Mouse (Mus musculus): ENCODE data around the gene Parp9.
A peak's percentile ranks its signal among the peaks of the same experiment; 100 is the strongest.
"Not testable (repeated sequence)": the region's sequence is repeated elsewhere in the genome, so short reads cannot be mapped to it uniquely, and the experiment has no call there.

The Parp9 gene

DNA sequence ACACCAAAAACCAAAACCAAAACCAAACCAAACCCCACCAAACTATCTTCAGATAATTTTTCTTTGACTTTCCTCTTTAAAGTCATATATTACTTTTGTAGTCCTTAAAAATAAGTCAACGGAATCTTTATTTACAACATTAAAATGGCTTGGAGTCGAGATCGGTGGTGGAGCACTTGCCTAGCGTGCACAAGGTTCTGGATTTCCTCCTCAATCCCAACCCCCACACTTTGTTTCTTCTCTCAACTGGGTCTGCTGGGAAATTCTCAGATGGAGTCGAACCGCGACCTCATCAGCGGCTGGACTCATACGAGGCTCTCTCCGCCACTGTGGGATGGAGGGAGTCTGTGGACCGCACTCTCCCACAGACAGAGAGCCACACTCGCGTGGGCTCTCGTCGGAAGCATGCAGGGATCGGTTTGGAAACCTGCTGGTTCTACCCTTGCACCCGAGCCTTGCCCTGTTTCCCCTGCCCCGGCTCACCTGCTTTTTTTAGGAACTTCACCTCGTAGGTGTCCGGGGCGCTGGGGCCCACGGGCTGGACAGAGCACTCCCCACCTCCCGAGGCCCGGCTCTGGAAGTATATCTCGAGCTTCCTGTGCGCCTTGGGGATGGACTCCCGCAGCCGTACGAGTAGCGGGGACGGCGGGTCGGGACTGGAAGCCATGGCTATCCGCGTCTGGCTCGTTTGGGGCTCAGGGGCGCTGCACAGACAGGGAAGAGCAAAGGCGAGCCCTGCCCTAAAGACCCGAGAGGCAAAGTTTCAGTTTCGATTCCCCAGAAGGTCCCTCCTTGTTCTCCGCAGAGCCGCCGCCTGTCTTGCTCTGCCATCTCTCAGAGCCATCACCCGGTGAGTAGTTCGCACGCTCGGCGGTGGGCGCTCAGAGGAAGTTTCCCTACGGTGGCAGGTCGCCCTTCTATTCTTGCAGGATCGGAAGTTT, at the start of gene Parp9, which contains the start of gene Dtx3l:
Parp9 (plus strand) TSS at position 260 of the 941 bp plus-strand sequence.
Dtx3l (minus strand) TSS at position 941 of the 941 bp plus-strand sequence.
- peak; percentile 47 to 62 for DNase-seq (ENCODE audit: low spot score in 2 of 2)

DNA sequence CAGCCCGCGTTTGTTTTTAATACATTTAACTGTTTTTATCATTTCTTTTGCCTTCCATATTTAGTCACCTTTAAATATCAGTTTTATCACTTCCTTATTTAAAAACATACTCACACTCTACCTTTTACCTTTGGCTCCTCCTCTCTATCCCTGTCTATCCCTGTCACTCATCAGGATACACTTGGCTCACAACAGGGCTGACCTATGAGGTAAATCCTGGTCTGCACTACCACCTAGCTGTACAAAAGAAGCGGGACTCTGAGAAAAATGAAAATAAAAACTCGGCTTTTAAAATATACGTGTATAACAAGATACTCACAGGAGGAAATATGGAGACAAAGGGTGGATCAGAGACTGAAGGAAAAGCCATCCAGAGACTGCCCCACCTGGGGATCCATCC, 49.4 kb upstream of the Parp9 start:
- DNase-seq (ENCODE audit: low spot score in 2 of 2): no peak

DNA sequence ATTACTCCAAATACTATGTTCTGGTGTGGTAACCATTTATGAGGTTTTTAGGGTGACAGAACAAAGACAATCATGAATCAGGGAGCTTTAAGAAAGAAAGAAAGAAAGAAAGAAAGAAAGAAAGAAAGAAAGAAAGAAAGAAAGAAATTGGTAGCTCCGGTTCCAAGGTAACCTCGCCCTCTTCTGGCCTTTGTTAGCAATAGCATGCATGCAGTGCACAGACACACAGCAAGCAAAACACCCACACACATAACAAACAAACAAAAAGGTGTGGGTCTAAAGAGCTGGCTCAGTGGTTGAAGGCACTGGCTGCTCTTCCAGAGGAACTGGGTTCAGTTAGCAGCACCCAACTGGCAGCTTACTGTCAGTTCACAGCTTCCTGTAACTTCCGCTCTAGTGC, 47.6 kb upstream of the Parp9 start:
- no peak for DNase-seq (ENCODE audit: low spot score in 2 of 2)

DNA sequence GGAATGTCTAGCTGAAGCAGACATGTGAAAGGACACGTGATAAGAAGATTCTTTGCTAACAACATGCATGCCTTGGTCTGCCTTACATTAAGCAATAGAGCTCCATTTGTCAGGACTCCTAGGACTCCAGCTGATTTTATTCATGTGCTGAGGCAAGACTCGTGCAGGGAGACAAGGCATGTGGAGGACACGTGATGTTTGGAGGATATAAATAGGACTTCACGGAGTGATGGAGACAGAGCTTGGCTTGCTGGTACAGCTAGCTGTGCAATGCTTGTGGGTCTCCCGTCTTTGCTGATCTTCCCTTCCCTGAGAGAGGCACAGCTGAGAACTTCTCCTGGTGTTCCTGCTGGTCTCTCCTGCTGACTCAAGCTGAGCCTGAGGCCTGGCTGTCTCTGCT, 46.7 kb upstream of the Parp9 start:
- not testable (repeated sequence) for DNase-seq (ENCODE audit: low spot score in 2 of 2)

DNA sequence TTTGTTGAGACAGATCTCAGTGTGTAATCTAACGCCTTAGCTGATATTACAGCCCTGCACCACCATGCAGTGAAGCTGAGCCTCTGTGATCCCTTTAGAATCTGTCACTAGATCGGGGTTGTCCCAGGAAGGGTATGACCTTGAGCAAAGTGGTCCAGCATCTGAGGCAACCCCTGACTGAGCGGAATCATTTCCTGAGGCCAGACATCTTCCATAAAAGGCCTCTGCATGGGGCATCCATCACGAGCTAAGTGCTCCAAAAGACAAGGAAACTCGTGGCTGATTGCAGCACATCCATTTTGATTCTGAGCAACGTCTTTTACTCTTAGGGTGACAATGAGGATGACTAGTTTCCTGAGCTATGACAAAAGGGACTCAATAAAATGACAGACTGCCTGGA, 43.3 kb upstream of the Parp9 start:
- DNase-seq (ENCODE audit: low spot score in 2 of 2): no peak

DNA sequence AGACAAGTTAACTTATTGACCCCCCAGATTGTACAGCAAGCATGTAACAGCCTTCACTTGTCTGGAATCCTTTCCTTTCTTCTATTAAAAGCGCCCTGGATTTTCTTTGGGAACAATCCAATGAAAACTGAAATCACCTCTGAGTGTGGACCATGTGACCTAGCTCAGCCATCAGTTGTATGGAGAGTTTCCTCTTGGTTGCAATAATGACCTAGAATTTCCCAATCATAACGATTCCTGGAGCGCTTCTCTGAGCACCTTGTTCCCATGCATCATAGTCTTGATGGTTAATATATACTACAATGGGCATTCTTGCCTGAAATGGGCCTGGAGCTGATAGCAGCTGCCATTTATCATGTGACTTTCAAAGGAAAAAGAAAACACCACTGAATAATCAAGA, 37.7 kb upstream of the Parp9 start:
- DNase-seq (ENCODE audit: low spot score in 2 of 2): no peak

DNA sequence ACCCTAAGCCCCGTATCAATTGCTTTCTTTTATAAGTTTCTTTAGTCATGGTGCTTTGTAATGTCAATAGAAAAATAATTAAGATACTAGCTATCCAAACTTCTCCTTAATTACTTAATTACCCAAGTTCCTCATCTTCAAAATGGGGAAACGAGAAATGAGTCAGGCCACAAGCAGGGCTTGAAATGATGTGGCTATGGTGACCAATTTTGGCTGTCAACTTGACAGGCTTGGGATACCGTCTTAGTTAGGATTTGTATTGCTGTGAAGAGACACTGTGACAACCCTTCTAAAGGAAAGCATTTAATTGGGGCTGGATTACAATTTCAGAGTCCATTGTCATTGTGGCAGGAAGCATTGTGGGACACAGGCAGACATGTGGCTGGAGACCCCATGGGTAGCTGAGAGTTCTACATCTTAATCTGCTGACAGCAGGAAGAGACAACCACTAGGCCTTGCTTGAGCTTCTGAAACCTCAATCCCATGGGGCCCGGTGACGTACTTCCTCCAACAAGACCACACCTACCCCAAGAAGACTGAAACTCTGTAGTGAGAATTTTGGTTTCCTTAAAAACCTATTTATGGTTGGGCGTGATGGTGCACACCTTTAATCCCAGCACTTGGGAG, 35.1 kb upstream of the Parp9 start:
- DNase-seq (ENCODE audit: low spot score in 2 of 2): no peak

DNA sequence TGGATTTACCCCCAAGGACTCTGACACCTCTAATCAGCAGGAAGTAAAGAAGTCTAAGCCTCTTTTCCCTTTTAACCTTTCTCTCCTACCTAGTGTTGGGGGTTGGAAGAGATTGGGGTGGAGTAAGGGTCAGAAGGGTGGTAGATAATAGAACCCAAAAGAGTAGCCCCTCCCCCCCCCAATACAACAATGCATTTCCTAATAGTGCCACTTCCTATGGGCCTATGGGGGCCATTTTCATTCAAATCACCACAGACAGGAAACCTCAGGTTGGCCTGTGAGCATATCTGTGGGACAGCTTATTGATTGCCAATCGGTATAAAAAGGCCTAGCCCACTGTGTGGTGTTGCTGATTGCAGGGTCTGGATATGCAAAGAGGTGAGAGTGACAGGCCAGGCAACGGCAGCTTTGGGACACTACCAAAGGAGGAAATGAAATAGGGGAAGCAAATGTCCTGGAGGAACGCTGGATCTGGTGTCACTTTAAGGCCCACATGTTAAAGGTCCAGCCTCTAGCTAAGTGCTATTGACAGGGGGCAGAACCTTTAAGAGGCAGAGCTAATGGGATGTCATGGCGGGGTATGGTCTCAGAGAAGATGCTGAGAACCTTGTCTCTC, 34.0 kb upstream of the Parp9 start:
- no peak for DNase-seq (ENCODE audit: low spot score in 2 of 2)

DNA sequence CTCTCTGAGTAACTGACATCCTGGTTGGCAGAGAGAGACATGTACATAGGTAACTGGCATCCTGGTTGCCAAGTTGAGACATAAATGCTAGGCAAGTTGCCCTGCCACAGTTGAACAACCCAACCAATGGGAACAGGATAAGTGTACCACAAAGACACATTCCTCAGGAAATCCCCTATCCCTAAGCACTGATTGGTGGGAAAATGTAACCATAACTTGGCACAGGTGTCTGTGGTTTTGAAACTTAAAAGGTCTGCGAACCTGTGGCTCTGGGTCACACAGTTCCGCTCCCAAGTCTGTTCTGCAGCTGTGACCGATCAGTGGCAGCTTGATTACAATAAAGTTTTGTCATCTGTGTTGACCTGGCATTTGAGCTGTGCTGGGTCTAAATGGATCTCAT, 32.9 kb upstream of the Parp9 start:
- no peak for DNase-seq (ENCODE audit: low spot score in 2 of 2)

DNA sequence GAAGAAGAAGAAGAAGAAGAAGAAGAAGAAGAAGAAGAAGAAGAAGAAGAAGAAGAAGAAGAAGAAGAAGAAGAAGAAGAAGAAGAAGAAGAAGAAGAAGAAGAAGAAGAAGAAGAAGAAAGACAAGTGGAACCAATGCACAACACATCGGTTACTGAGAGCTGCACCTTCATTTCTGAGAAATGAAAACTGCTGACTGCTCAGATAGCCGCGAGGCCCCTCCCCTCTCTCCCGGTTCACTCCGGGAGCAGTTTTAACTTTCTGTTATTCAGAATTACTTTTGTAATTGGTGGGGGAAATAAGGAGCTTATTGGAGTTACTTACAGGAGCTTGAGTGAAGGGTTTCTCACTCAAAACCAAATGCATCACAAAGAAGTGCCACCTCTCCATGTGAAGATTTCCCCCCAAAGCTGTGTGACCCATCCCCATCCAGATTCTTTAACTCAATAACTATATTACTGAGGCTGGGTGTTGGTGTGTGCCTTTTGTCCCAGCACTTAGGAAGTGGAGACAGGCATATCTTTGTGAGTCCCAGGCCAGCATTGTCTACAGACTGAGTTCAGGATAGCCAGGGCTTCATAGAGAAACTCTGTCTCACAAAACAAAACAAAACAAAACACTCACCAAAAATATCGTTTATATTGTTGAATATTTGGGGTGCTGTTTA, 32.3 kb upstream of the Parp9 start:
- DNase-seq (ENCODE audit: low spot score in 2 of 2): no peak

DNA sequence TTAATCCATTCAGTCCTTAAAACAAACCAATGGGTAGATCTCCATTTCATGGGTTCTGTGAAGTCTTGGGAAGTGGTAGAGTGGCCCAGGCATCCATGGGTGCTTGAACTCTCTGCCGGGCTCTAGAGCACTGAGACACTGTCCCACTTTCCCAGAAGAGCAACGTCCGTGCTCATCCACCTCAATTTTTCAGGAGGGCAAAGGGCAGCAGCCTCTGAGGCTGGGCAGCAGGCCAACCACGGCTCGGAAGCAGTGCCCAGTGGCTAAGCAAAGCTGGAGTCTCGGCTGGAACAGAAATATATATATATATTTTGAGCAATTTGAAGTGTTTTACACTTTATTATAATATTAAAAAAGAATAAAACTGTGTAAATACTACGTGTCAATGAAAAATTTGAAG, 31.4 kb upstream of the Parp9 start:
- DNase-seq (ENCODE audit: low spot score in 2 of 2): no peak

DNA sequence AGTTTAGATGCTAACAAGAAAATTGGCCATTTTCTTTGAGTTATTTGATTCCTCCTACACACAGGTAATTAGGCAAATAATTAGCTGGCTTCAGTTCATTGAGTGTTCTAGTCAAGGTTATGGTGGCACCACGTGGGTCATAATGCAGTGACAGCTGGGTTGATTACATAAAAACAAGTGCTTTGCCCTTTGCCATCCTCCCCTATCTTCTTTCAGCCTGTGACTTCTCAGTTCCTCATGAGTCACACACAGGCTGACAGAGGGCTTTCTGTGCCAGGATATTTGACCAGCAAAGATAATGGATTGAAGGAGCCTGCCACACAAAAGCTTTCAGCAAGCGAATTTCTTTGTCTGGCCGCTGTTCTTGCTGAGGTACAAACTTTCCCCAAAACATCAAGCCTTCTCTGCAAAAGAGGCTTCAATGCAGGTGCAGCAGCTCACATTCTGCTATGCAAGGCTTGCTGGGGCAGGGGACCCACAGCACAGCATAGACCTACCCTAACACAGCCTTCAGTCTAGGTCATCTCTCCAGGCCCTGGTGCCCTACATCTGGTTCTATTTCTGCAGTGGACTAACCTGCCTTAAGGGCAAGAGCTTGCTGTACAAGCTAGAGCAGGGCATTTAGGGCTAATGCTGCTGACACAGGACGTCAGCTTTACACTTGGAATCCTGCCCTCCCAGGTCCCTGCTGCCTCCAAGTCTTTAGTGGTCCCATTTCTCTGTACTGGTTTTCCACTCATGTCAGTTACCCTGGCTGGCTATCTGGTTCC, 30.7 kb upstream of the Parp9 start:
- no peak for DNase-seq (ENCODE audit: low spot score in 2 of 2)

DNA sequence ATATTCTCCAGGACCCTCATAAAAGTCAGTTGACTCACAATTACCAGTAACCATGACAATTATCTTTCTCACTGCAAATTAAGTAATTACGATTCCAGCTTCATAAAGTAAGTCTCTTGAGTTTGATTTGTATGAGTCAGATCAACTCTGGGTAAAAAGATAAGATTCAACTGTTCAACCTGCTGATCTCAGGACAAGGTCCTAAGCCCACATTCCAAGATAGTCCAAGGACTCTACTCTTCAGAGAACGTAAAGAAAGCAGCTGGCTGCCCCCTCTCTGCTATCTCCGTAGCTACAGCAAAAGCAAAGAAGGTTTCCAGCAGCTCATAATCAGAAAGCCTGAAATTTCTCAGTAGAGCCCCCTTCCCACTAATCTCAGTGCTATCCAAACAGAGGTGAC, 26.8 kb upstream of the Parp9 start:
- no peak for DNase-seq (ENCODE audit: low spot score in 2 of 2)

DNA sequence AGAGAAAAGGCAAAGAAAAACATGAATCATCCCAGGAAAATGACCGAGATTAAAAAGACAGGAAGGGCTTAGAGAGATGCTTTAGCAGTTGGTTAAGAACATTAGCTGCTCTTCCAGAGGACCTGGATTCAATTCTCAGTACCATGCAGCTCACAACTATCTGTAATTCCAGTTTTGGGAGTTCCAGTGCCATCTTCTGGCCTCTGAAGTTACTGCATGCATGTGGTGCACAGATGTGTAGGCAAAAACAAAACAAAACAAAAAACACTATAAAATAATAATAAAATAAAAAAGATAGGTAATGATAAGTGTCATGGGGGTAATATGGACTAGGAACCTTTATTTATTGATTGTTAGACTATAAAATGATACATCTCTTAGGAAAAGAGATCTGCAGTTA, 24.7 kb upstream of the Parp9 start:
- no peak for DNase-seq (ENCODE audit: low spot score in 2 of 2)

DNA sequence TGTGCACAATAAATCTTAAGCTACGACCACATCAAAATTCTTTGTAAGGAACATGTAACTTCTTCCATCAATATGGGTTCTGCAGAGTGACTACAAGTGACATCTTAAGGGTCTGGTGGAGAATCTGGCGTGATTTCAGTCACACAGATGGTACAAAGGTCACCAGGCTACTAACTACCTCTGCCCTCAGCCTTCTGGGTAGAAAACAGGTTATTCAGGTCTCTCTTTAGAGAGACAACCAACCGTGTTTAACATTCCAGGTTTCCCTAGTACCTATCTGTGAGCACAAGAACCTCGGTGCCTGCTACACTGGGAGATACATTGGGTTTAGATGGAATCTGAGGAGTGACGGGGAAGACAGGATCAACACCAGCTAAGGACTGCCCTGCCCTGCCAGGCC, 24.0 kb upstream of the Parp9 start:
- DNase-seq (ENCODE audit: low spot score in 2 of 2): no peak

DNA sequence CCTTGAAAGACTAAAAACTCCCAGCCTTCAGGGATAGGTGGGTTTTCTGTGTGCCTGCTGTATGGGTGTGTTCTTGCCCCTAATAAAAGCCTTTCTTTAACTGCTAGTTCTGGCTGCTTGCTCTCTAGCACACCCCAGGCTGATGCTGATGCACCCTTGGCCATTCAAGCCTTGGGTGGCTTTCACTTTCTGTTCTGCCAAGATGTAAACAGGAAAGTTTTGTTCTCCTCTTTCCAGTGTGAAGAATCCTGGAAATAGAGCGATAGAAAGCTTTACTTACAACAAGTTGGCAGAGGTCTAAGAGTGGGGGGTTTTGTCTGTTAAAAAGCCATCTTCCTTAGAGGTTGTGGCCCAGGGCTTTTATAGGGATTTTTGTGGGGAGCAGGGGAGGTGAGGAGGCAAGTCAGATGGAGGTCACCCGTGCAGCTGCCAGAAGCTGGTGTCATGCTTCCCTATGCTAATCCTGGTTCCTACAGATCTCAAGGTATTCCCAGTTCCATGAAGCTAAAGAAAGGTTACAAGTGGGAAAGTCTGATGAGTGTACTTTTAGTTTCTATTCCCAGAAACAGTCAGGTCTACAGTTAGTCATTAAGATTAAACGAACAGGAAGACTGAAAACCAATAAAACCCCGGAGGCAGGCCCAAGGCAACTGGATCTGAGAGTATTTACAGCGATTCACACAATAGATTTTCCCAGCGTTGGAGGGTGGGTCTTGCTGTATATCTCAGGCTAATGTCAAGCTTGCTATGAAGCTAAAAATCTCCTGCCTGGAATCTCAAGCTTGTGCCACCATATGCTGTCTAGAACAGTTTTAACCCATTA, 19.3 kb upstream of the Parp9 start:
- DNase-seq (ENCODE audit: low spot score in 2 of 2): no peak

DNA sequence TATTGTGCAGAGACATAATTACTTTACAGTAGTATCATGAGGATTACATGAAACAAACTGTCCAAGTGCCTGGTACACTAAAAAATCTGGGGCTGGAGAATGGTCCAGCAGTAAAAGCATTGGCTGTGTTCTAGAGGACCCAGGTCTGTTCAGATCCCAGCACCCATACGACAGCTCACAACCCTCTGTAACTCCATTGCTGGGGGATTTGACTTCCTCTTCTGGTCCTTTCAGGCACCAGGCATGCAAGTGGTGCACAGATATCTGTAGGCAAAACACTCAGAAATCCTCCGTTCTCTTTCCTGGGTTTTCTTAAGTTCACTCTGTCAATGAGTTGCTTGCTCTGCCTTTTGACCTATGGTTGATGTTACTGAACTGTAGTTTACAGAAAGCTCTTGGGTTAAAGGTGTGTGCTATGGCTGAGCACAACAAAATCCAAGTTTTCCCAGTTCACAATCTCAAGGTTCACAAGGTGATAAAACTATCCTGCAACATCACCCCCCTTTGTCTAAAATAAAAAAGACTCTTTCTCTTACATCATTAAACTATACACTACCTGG, 16.5 kb upstream of the Parp9 start:
- DNase-seq (ENCODE audit: low spot score in 2 of 2): no peak

DNA sequence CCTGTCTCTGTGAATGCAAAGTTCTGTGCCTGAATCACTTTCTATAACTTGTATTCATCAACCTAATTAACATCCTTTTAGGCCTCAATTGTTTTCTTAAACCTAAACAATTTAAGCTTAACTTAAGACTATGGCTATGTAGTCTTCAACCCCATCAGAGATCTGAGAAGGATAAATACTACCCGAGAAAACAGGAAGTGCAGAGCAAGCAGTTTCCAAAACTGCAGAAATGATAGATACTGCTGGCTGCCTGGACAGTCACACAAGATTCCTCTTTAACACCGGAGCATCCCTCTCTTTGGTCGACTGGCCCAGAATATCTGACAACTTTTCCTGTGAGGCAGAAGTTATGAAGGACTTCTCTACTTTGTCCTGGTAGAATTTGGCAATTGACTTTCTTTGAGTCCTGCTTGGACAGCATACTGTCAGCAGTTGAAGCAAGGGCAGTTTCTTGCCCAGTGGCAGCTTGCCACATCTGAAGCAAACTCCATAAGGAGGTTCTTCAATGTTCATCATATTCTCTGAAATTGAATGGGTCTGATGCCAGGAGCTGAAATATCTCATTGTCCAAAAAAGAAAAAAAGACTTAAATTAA, 15.9 kb upstream of the Parp9 start:
- no peak for DNase-seq (ENCODE audit: low spot score in 2 of 2)

DNA sequence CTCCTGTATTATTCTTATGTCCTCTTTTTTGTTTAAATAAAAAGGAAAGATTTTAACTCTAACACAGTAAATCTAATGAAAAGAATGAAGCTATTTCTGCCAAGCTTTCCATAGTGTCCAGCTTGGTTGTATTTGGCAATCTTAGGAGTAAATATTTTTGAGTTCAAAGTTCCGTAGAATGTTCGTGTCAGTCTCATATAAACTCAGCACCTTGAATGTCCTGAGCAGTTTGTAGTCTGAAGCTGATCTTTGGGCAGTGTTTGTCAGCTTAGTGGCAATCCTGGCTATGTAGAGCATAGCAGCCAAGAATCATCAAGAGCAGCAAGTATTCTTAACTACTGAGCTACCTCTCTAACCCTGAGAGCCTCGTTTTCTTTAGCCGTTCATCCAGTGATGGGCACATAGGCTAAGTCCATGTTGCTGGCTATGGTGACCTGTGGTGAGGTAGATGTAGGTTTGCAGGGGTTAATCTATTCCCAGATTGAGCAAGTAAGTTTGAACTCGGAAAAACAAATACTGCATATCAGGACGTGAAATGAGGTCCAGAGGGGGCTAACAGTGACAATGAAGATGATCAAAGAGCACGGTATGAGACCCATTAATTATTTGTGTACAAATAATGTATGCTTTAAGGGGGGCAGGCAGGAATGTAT, 14.6 kb upstream of the Parp9 start:
- DNase-seq (ENCODE audit: low spot score in 2 of 2): no peak
